Mouse (Mus musculus) ES-Bruce4 (cell line): Measurements from ENCODE around the gene Eya2. TPM values are rescaled to one million over a fixed set of nuclear protein-coding genes. Genes with fewer than 3 reads are reported as not detected.

Experiments
- H3K27ac ChIP-seq: 2 replicates; pipeline ENCODE4 v1.5.1; 2012; ENCODE audit warnings: low read length, inconsistent platforms; ENCODE audit not compliant: insufficient read depth
- H3K27me3 ChIP-seq: 2 replicates; pipeline ENCODE4 v1.6.1; 2012; ENCODE audit warnings: mild to moderate bottlenecking, low read length, inconsistent platforms; ENCODE audit not compliant: control insufficient read depth, poor library complexity, insufficient read depth, severe bottlenecking
- H3K36me3 ChIP-seq: 2 replicates; pipeline ENCODE4 v1.6.1; 2012; ENCODE audit warnings: inconsistent platforms, mild to moderate bottlenecking, low read length, moderate library complexity; ENCODE audit not compliant: control insufficient read depth, poor library complexity, insufficient read depth, severe bottlenecking
- H3K4me1 ChIP-seq: one replicate; pipeline ENCODE4 v1.8.1; 2011; ENCODE audit warnings: low read length; ENCODE audit not compliant: control insufficient read depth, insufficient read depth
- H3K4me3 ChIP-seq: 2 replicates; pipeline ENCODE4 v1.5.1; 2011; ENCODE audit warnings: low read depth, mild to moderate bottlenecking, low read length
- H3K9ac ChIP-seq: 2 replicates; pipeline ENCODE4 v1.6.1; 2012; ENCODE audit warnings: low read depth, mild to moderate bottlenecking, inconsistent platforms; ENCODE audit not compliant: poor library complexity, severe bottlenecking
- H3K9me3 ChIP-seq: replicated peaks from 2 replicates; pipeline ENCODE4 v1.6.1; 2012; ENCODE audit warnings: mild to moderate bottlenecking, low read length, inconsistent platforms; ENCODE audit not compliant: control insufficient read depth, poor library complexity, insufficient read depth, severe bottlenecking
- CTCF ChIP-seq: IDR thresholded peaks from one replicate; pipeline ENCODE4 v1.8.1; 2011; ENCODE audit warnings: low read depth, low read length
- EP300 ChIP-seq: IDR thresholded peaks from 2 replicates; pipeline ENCODE4 v1.6.1; 2011; ENCODE audit warnings: low read depth, low read length; ENCODE audit not compliant: insufficient read depth
- POLR2A ChIP-seq: IDR thresholded peaks from one replicate; pipeline ENCODE4 v1.8.1; 2011; ENCODE audit warnings: low read length; ENCODE audit not compliant: insufficient read depth
- polyA plus RNA-seq: library from polyadenylated mRNA; stranded (reverse); fragments of >200 nt; gene quantifications from 2 replicates; pipeline ENCODE4 v1.2.4, GENCODE M21; 2011; ENCODE audit warnings: low read depth; ENCODE audit not compliant: missing spikeins, insufficient read depth, insufficient read length

Eya2 gene
- polyA plus RNA-seq, 1 experiment: 3.2 TPM

DNA sequence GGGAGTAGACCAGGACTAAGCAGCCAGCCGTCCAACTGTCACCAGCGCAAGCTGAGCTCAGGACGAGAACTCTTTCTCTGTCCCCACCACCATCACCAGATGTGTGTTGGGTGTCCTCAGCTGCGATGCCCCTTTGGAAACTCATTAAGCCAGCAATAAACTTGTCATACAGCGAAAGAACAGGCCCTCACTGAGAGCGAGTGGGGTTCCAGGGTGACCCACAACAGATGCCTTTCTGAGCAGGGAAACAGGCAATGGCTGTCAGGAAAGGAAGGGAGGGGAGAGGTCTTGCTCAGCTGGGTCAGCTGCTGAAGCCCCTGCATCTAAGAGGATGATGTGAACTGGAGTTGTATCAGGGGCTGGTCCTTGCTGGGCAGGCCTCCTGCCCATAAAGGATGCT, 2.7 kb downstream of the Eya2 start:
- no peaks in the 10 kb centered on the region for H3K4me1 ChIP-seq

DNA sequence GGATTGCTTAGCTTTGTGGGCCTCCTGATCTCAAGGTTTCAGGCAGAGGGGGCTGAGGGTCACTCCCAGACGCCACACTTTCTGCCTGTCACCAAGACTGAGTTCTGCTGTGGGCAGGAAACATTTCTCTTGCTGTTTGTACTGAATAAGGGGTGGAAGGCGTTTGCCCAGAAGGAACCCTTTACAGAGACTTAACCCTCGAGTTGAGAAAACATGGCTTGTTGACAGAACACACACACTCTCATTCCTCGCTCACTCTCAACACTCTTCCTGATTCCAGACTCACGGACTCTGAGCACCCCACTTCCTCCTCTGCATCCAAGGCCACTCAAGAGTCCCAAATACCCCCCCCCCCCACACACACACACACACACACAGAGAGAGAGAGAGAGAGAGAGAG, 3.3 kb downstream of the Eya2 start:
- Histone ChIP-seq H3K27ac (no peak overlapping the region), H3K27me3 (peaks cover 4% of the 10 kb centered on the region), H3K4me3 (no peak overlapping the region), H3K9me3 (no peaks in the 10 kb centered on the region), H3K4me1 (no peaks in the 10 kb centered on the region), H3K9ac (no peak overlapping the region), H3K36me3 (no peaks in the 10 kb centered on the region)
- TF ChIP-seq EP300 (no peak), POLR2A (no peak), CTCF (no peak)

More for the DNA sequence above, 2.7 kb downstream of the Eya2 start:
- Histone ChIP-seq H3K9me3 (no peaks in the 10 kb centered on the region), H3K27me3 (peaks cover 4% of the 10 kb centered on the region), H3K9ac (no peak overlapping the region), H3K4me3 (no peak overlapping the region), H3K27ac (no peak overlapping the region), H3K36me3 (no peaks in the 10 kb centered on the region)
- TF ChIP-seq EP300: no peak
- TF ChIP-seq POLR2A: no peak
- no peak for TF ChIP-seq CTCF

DNA sequence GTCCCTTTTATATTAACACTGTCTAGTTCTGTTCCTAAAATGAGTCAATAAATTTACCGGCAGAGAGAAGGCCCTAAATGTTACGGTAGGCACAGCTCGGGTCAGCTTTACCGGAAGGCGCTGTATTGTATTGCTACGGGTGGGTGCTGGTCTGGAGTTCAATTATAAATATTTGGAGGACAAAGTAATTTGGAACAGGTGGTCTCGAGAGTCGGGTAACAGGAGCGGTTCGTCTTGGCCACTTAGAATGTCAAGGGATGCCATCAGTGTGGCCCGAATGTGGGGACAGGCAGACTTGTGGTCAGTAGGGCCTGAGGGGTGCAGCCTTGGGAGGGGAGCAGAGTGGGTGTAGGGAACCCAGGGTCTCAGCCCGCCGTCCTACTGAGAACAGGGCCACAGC, 4.7 kb downstream of the Eya2 start:
- no peaks in the 10 kb centered on the region for H3K9me3 ChIP-seq
- peaks cover 4% of the 10 kb centered on the region for H3K27me3 ChIP-seq
- TF ChIP-seq EP300 (no peak), CTCF (no peak), POLR2A (no peak)
- H3K4me3 ChIP-seq: no peak overlapping the region
- no peaks in the 10 kb centered on the region for H3K36me3 ChIP-seq
- H3K4me1 ChIP-seq: no peaks in the 10 kb centered on the region
- H3K27ac ChIP-seq: no peak overlapping the region
- no peak overlapping the region for H3K9ac ChIP-seq

DNA sequence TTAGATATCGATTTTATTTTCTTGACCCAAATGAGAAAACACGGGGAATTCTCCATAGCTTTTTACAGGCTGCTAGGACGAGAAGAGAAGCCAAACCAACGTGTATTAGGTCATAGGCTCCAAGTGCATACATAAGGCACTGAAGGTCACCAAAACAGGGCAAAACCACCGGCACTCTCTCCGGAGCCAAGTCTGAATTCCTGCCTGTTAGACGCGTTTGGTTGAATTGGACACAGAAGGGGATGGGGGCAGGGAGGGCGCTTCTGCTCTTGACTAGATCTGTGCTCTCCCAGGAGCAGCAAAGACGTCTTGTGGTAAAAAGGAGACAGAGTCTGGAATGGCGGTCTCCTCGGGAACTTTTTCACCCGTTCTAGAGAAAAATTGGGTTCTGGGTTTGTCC, 6.1 kb downstream of the Eya2 start:
- Histone ChIP-seq H3K4me1 (no peaks in the 10 kb centered on the region), H3K36me3 (no peaks in the 10 kb centered on the region), H3K4me3 (no peak overlapping the region), H3K9me3 (no peaks in the 10 kb centered on the region), H3K27ac (no peak overlapping the region), H3K27me3 (no peaks in the 10 kb centered on the region), H3K9ac (no peak overlapping the region)
- TF ChIP-seq EP300 (no peak), POLR2A (no peak), CTCF (no peak)

DNA sequence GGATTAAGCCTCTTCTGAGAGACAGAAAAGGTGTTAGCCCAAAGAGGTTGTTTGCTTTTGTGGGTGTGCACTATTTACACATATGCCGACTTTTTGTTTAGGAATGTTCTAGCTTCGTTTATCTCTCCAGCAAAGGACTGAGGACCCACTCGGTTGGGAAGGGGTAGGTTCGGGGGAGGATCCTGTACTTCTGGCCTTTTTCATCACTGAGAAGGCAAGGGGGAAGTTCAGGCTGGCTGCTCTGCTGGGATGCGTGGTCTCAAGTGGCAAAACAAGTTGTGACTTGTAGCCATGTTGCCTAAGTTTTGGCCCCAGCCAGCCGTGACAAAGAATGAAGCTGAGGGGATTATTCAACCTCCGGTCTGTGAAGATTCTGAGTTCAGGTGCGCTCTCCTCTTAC, 6.8 kb downstream of the Eya2 start:
- Histone ChIP-seq H3K36me3 (no peaks in the 10 kb centered on the region), H3K27me3 (no peaks in the 10 kb centered on the region), H3K4me1 (no peaks in the 10 kb centered on the region), H3K9me3 (no peaks in the 10 kb centered on the region), H3K27ac (no peak overlapping the region), H3K9ac (no peak overlapping the region), H3K4me3 (no peak overlapping the region)
- TF ChIP-seq EP300 (no peak), CTCF (no peak), POLR2A (no peak)

DNA sequence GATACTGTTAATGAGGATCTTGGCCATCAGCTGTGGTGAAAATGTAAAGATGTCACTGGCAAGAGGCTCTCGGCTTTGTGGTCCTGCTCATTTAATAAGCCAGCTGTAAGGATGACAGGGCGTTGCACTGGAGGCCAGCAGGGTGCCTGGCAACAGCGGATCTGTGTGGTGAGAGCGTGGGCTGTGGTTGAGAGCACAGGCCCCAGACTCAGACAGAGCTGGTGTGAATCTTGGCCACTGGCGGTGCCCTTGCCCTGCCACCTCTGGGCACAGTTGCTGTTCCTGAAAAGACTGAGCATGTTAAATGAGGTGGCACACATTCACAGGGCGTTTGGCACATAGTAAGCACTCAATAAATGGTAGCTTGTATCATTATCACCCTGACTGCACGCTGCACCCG, 8.9 kb downstream of the Eya2 start:
- Histone ChIP-seq H3K27me3 (no peaks in the 10 kb centered on the region), H3K36me3 (no peaks in the 10 kb centered on the region), H3K9ac (no peak overlapping the region), H3K9me3 (no peaks in the 10 kb centered on the region), H3K27ac (no peak overlapping the region), H3K4me1 (no peaks in the 10 kb centered on the region), H3K4me3 (no peak overlapping the region)
- no peak for TF ChIP-seq EP300
